Mouse (Mus musculus) kidney, adult 11 months (tissue): ENCODE measurements around the gene Mlf1.

ENCODE experiments used
- DNase-seq: peaks from one replicate; pipeline ENCODE4 v3.0.0; 2022

The Mlf1 gene

DNA sequence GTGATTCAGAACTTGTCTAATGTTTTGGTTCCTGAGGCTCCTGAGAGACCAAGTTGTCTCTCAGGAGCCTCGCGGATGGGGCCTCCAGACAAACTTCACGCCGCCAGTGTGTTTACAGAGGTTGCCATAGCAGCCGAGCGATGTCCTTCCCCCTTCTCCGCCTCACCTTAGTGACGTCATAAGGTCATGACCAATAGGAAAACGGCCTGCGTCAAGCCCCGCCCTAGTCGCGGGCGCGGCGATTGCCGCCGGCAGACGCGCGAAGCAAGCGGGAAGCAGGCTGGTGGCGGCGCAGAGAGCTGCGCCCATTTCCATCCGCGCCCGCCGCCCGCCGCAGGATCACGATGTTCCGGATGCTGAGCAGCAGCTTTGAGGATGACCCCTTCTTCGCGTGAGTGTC lies at the start of gene Mlf1:
Gene Mlf1, plus strand, starts transcription at position 226 of the 400 bp plus-strand sequence.
- peak; percentile 79 for DNase-seq

DNA sequence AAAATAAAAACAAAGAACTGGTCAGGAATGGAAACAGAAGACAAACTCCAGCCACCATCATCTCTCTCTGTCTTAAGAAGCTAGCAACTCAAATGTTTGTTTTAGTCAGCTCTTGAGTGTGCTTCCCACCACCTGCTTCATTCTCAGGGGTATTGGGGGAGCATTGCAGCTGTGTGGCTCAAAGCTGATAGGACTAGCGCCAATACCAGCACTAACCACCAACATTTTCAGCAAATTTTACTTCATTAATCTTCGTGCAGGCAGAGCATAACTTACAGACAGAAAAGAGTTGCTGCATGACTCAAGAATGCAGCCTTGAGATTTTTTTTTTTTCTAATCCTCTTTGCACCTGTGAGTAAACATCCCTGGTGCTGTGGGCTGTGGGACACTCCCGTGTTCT lies 34.3 kb upstream of the Mlf1 start:
- no peak for DNase-seq

- DNase-seq: no peak
Observed at GRCm38 (mm10) chr3:67340921-67341320, 33.0 kb upstream of the Mlf1 start.

GRCm38 (mm10) chr3:67343004-67343662 lies 30.8 kb upstream of the Mlf1 start:
- DNase-seq: no peak

DNA sequence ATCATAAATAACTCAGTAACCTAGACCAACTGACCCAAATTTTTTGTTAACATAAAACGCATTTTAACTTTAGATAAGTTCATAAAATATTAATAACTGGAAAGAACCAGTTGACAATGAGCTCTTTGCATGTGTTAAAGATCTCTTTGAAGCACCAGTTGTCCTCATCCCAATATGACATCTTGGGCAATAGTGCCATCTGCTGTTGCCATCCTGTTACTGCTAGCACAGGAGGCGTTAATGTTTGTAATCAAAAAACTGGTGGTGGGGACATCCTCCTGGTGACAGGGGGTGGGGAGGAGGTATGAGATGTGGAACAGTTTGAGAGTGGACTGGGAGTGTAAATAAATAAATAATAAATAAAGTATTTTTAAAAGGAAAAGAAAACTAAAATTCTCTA lies 29.3 kb upstream of the Mlf1 start:
- DNase-seq: no peak

DNA sequence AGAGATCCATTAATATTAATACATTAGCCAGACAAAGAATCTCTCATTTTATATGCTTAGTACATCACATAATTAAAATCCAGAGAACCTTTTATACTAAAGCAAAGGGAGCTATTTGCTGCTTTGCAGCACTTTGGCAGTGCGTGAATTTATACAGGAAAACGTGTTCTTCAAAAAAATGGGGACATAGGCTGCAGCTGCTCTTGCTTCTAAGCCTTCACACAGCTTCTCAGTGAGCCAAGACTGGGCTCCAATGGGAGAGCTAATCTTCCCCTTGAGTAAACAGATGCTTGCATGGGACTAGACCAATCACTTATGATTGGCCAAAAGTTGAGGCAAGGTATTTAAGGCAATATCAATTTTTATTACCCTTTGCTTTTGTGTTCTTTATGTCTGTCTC lies 27.2 kb upstream of the Mlf1 start:
- DNase-seq: no peak

DNA sequence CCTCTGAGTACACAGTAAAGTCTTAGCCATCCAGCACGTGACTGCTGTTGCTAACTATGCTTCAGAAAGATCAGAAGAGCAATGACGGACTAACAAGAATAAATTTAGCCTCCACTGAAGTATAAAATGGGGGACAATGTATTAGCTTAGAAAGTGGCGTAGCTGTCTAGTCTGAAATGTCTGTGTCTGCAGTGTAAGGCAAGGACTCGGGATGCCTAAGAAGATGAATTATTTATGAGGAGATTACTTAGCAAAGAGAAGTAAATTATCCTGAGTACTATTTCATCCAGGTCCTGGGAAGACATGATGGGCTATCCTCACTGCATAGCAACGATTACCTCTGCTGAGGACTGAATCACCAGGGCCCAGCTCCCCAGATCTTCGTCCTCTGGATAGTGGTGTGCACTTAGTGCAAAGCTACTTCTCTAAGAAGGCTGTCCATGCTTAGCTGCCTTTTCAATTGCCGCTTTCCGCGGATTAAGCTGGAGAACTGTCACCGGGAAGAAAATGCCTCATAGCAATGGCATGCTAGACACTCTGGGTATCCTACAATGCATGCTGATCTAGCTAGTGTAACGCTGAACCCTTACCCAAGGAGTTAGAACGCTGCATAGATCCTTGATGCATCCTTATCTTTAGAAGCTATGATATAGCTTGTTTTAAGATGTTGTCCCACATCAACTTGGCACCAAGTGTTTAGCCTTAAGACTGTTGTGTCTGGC lies 22.3 kb upstream of the Mlf1 start:
- no peak for DNase-seq

- no peak for DNase-seq
Observed at GRCm38 (mm10) chr3:67352128-67352762, 21.7 kb upstream of the Mlf1 start.

GRCm38 (mm10) chr3:67352763-67353149 lies 21.1 kb upstream of the Mlf1 start:
- no peak for DNase-seq

DNA sequence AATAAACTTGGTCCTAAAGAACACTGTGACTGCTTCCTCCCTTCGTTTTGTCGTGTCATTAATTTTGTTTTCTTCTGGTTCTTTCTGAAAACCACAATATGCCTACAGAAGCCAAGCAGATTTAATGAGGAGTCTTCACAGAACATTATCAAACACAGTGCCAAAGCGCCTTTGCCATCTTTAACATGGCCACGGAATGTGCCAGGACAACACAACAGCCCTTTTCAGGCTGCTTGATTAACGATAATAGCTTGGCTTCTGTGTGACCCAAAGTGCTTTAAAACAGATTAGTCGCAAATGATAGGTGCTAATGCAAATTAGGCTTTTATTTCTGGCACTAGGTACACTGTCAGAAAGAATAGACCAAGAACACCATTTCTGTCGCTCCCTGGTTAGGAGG lies 15.5 kb upstream of the Mlf1 start:
- DNase-seq: no peak

- no peak for DNase-seq
Observed at GRCm38 (mm10) chr3:67366087-67366892, 7.6 kb upstream of the Mlf1 start.

- DNase-seq: no peak
Observed at GRCm38 (mm10) chr3:67367481-67367880, 6.4 kb upstream of the Mlf1 start.

GRCm38 (mm10) chr3:67369407-67370079 lies 4.4 kb upstream of the Mlf1 start:
- no peak for DNase-seq

GRCm38 (mm10) chr3:67372194-67372593 lies 1.7 kb upstream of the Mlf1 start:
- DNase-seq: no peak

DNA sequence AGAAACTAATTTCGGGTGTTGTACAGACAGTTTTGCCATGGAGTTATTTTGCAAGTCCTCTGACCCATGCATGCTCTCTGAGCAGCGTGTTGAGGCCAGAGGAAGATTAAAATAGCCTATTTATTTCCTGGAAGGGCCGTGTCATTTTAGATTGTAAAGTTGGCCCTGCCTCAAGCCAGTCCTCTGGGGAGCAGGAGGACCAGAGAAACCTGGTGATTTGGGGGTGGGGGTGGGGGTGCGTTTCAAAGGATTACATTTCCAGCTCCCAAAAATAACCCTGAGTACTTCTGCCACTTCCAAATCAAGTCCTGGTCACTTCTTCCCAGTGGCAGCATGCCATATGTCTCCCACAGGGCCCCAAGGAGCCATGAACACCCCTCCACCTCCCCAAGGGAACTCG lies 1.1 kb upstream of the Mlf1 start:
- no peak for DNase-seq

GRCm38 (mm10) chr3:67374360-67374778 lies 472 bp downstream of the Mlf1 start:
- DNase-seq: no peak

DNA sequence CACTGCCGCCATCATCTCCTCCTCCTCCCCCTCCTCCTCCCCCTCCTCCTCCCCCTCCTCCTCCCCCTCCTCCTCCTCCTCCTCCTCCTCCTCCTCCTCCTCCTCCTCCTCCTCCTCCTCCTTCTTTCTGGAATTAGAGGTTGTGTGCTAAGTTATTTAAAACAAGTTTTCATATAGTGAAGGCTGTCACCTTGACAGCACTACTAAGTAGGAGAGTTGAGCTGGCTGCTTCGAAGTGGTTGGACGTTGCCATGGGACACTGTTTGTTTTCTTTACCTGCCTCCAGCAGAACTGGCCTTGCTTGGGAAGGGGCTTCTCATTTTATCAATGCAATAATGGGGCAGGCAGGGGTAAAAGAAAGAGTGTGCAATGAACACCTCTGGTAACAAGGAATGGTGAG lies 1.2 kb downstream of the Mlf1 start, which contains the start of gene Gm17402:
Gene Gm17402, minus strand, starts transcription at position 101 of the 400 bp plus-strand sequence.
- no peak for DNase-seq

- DNase-seq: no peak
Observed at GRCm38 (mm10) chr3:67378215-67378614, 4.3 kb downstream of the Mlf1 start.

DNA sequence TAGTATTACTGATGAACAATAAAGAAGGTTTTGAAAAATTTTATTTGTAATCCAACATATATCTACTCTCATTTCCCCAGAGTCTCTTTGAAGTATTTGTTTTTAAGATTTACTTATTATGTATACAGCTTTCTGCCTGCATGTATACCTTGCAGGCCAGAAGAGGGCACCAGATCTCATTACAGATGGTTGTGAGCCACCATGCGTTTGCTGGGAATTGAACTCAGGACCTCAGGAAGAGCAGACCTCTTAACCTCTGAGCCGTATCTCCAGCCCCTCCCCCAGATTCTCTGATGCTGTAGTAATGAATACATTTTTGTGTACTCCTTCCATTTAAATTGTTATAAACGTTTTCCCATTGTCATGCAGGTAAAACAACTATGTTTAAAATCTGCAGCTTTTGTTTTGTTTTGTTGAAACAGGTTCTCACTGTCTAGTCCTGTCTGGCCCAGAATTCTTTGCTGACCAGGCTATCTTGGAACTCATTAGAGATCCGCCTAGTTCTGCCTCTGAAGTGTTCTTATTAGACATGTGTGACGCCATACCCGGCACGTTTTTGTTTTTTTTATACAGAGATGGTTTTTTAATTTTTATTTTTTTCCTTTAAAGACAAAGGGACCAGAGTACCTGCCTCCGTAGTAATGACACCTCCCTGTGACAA lies 55.6 kb downstream of the Mlf1 start:
- no peak for DNase-seq

DNA sequence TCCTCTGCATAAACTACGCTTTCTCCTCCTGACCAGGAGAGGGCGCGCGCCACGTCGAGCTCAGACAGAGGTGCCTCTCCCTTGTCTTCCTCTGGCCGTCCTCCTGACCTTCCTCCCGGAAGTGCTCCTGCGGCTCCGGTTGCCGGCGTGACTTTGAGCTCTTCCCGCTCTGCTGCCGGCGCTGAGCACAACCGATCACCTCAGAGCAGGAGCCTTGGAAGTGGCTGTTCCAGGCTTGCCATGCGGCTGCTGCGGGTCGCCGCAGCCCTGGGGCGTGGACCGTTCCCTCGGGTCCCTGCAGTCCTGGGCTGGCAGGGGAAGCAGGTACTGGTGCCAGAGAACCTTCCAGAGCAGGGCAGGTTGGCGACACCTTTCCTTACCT lies 56.1 kb downstream of the Mlf1 start, which contains the start of gene Gfm1:
Gene Gfm1, plus strand, starts transcription at position 98 of the 382 bp plus-strand sequence.
- peak; percentile 86 for DNase-seq

GRCm38 (mm10) chr3:67434011-67434410 lies 60.1 kb downstream of the Mlf1 start:
- DNase-seq: no peak

GRCm38 (mm10) chr3:67447143-67447542 lies 73.2 kb downstream of the Mlf1 start:
- DNase-seq: no peak
